Mouse (Mus musculus) layer of hippocampus, postnatal 25 days (tissue): ENCODE results near the gene 4930556J24Rik. TPM values are rescaled to one million over a fixed set of nuclear protein-coding genes. Genes with fewer than 3 reads are reported as not detected.
"Not testable (repeated sequence)": the region's sequence is repeated elsewhere in the genome, so short reads cannot be mapped to it uniquely, and the experiment has no call there.

Experiments used
- DNase-seq, 2 experiments: peaks; one replicate each; pipeline ENCODE4 v3.0.0; 2022; ENCODE audit warnings: mixed read lengths in 2 of 2, low spot score in 1 of 2; ENCODE audit errors: extremely low spot score in 1 of 2
- total RNA-seq, 2 experiments: library from RNA; stranded (reverse); gene quantifications; 2 replicates each; pipeline ENCODE4 v1.2.3; 2021

The 4930556J24Rik gene
- total RNA-seq, 2 experiments from 2014 or later: 0.22 TPM; not detected in 1

- DNase-seq: peak in 1 of 2 experiments; percentile 1
Measured at GRCm38 (mm10) chr11:3925916-3926315, 50.7 kb downstream of the 4930556J24Rik start.

- DNase-seq: no peak
Measured at GRCm38 (mm10) chr11:3922731-3923130, 53.8 kb downstream of the 4930556J24Rik start.

GRCm38 (mm10) chr11:3922115-3922514 is 54.5 kb downstream of the 4930556J24Rik start:
- DNase-seq: no peak

GRCm38 (mm10) chr11:3921281-3921850 is 55.2 kb downstream of the 4930556J24Rik start:
- DNase-seq: peak in 1 of 2 experiments; percentile 60

GRCm38 (mm10) chr11:3920476-3920875 is 56.1 kb downstream of the 4930556J24Rik start:
- DNase-seq: no peak

GRCm38 (mm10) chr11:3918738-3919137 is 57.8 kb downstream of the 4930556J24Rik start:
- no peak for DNase-seq

- peak; percentile 84 to 94 for DNase-seq
Measured at GRCm38 (mm10) chr11:3914109-3914840, 62.3 kb downstream of the 4930556J24Rik start, which contains the start of gene Slc35e4. TSS of gene Slc35e4 (minus strand) at chr11:3914664.

- DNase-seq: peak; percentile 78 to 84
Measured at GRCm38 (mm10) chr11:3913316-3914108, 63.1 kb downstream of the 4930556J24Rik start.

- DNase-seq: peak in 1 of 2 experiments; percentile 27
Measured at GRCm38 (mm10) chr11:3912875-3913271, 63.7 kb downstream of the 4930556J24Rik start.

GRCm38 (mm10) chr11:3912100-3912874 is 64.3 kb downstream of the 4930556J24Rik start:
- DNase-seq: peak in 1 of 2 experiments; percentile 42

GRCm38 (mm10) chr11:3911440-3911839 is 65.1 kb downstream of the 4930556J24Rik start:
- not testable (repeated sequence) for DNase-seq

- DNase-seq: no peak
Measured at GRCm38 (mm10) chr11:3910513-3911310, 65.9 kb downstream of the 4930556J24Rik start.

- DNase-seq: no peak
Measured at GRCm38 (mm10) chr11:3909236-3909635, 67.3 kb downstream of the 4930556J24Rik start.

- DNase-seq: no peak
Measured at GRCm38 (mm10) chr11:3905446-3905845, 71.1 kb downstream of the 4930556J24Rik start.

GRCm38 (mm10) chr11:3904673-3905072 is 71.9 kb downstream of the 4930556J24Rik start:
- DNase-seq: no peak

- peak in 1 of 2 experiments; percentile 53 for DNase-seq
Measured at GRCm38 (mm10) chr11:3903046-3903445, 73.5 kb downstream of the 4930556J24Rik start.

- DNase-seq: no peak
Measured at GRCm38 (mm10) chr11:3902516-3902915, 74.1 kb downstream of the 4930556J24Rik start.

- DNase-seq: no peak
Measured at GRCm38 (mm10) chr11:3900296-3900695, 76.3 kb downstream of the 4930556J24Rik start.

GRCm38 (mm10) chr11:3895933-3896332 is 80.6 kb downstream of the 4930556J24Rik start:
- DNase-seq: no peak
